Mouse (Mus musculus): ENCODE measurements around the gene Nap1l1.

DNA sequence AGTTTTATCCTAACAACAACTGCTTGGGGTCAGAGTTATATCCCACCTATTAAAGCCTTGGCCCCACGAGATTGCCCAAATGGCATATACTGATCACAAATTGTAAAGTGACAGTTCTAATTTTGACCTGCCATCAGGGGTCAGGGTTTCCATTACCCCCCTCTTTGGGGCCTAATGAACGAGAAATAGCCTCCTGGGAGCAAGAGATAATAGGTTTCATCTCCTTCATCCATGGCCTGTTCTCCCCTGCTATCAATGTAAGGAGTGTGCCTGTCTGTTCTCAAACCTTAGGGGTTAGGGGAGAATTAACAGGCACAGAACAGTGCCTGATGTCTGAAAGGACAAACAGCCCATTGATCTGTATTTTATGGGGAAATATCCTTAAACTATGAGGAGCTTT, 7.6 kb upstream of the Nap1l1 start:
- TF ChIP-seq CTCF (IDR thresholded peaks at IDR 0.05; ENCODE audit: low read depth, low read length) (no peak), EP300 (IDR thresholded peaks at IDR 0.05; ENCODE audit: insufficient read depth, low read depth, low read length) (no peak)
